Mouse (Mus musculus) embryonic facial prominence, embryonic 11.5 days (tissue): ENCODE results near the gene Gm17655. TPM values are rescaled to one million over a fixed set of nuclear protein-coding genes. Genes with fewer than 3 reads are reported as not detected.

Experiments
- ATAC-seq: fragments of 200-750 bp; cut with Nextera tagmentation; replicated peaks from 2 replicates; pipeline ENCODE4 v1.8.0; 2017; ENCODE audit warnings: low read depth; ENCODE audit not compliant: insufficient number of reproducible peaks, low FRiP score, low TSS enrichment
- DNase-seq: peaks from one replicate; pipeline ENCODE4 v3.0.0-alpha.2; 2015; ENCODE audit warnings: low spot score
- H3K27ac ChIP-seq: fragments of 300-500 bp; sonication (generic); replicated peaks from 2 replicates; pipeline ENCODE4 v1.5.1; 2014; ENCODE audit warnings: mild to moderate bottlenecking, low read depth, low read length, control low read depth
- H3K27me3 ChIP-seq: fragments of 300-500 bp; sonication (generic); 2 replicates; pipeline ENCODE4 v1.6.1; 2014; ENCODE audit warnings: mild to moderate bottlenecking, low read length, moderate library complexity, mixed read lengths; ENCODE audit not compliant: control insufficient read depth, insufficient read depth
- H3K36me3 ChIP-seq: fragments of 300-500 bp; sonication (generic); replicated peaks from 2 replicates; pipeline ENCODE4 v1.6.1; 2014; ENCODE audit warnings: low read depth, mild to moderate bottlenecking, low read length, moderate library complexity, mixed read lengths; ENCODE audit not compliant: control insufficient read depth, insufficient read depth
- H3K4me1 ChIP-seq: fragments of 300-500 bp; sonication (generic); 2 replicates; pipeline ENCODE4 v1.6.1; 2014; ENCODE audit warnings: low read length, mixed read lengths; ENCODE audit not compliant: control insufficient read depth, insufficient read depth
- H3K4me2 ChIP-seq: fragments of 300-500 bp; sonication (generic); 2 replicates; pipeline ENCODE4 v1.6.1; 2014; ENCODE audit warnings: low read depth, mild to moderate bottlenecking, control low read depth, low read length, moderate library complexity
- H3K4me3 ChIP-seq: fragments of 300-500 bp; sonication (generic); 2 replicates; pipeline ENCODE4 v1.5.1; 2014; ENCODE audit warnings: low read depth, low read length, control low read depth
- H3K9ac ChIP-seq: fragments of 300-500 bp; sonication (generic); replicated peaks from 2 replicates; pipeline ENCODE4 v1.6.1; 2014; ENCODE audit warnings: mild to moderate bottlenecking, control low read depth, low read length
- H3K9me3 ChIP-seq: fragments of 300-500 bp; sonication (generic); replicated peaks from 2 replicates; pipeline ENCODE4 v1.6.1; 2016; ENCODE audit warnings: mild to moderate bottlenecking, low read length, inconsistent platforms, mixed read lengths; ENCODE audit not compliant: control insufficient read depth
- WGBS: fragments of 180-500 bp; shearing (Covaris S2); extraction: QIAGEN DNeasy Blood & Tissue Kit; methylation state at CpG from one replicate; pipeline ENCODE4 v1.1.7; 2014; 5-methylcytosine and 5-hydroxymethylcytosine counted together
- polyA plus RNA-seq: library from polyadenylated mRNA; unstranded; fragments of >200 nt; fragmentation: Nextera tagmentation; extraction: Ambion mirVana; gene quantifications from 2 replicates; pipeline ENCODE4 v1.2.1, GENCODE M21; 2014

Gene Gm17655
- polyA plus RNA-seq, 1 experiment from 2014 or later, result 4.5 TPM

DNA sequence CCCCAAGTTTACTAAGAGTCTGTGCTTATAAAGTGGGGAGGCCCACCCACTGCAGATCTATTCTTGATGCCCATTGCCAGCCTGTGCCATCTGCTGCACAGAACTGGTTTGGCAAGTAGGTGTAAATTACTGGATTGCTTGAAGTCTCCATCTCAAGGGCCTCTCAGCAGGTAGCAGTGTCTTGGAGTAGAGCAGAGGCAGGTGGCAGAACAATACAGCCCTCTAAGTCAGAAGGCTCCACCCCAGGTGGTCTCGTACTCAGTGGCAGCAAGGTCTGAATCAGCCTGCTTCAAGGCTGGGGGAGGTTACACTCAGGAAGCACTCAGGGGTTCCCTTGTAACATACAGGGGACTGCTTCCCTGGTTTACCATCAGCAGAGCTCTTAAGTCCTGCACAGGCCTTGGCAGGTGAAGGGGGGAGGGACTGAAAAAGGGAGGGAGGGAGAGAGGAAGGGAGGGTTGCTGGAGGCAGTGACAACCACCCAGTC, 26.7 kb upstream of the Gm17655 start:
- ATAC-seq, result no peak
- H3K9me3 ChIP-seq, result no peaks in the 10 kb centered on the region
- H3K4me3 ChIP-seq, result no peak overlapping the region
- peaks cover 6% of the 10 kb centered on the region; the same call in 1 of the 2 replicates for H3K36me3 ChIP-seq
- no peak overlapping the region for H3K4me2 ChIP-seq
- no peak for DNase-seq
- H3K9ac ChIP-seq, result no peak overlapping the region
- no peaks in the 10 kb centered on the region for H3K27me3 ChIP-seq
- WGBS, result 38% methylated on average over 1 of the region's 1 CpGs
- H3K4me1 ChIP-seq, result no peaks in the 10 kb centered on the region; the same call in 1 of the 2 replicates
- no peak overlapping the region for H3K27ac ChIP-seq

DNA sequence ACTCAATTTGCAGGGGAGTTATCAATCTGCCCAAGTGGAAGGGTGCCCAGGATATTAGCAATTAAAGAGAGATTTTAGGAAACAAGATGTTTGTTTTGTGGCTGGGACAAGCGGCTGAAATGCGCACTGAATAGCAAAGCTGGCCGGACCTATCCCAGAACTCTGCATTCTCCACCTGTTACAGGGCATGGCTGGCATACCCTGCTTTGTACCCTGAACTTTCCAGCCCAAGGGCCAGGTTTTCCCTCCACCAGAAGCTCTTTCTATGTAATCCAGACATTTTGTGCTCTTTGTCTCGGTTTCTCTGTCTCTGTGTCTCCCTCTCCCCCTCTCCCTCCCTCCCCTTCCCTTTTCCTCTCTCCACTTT, 22.5 kb upstream of the Gm17655 start:
- Histone ChIP-seq H3K36me3 (no peaks in the 10 kb centered on the region), H3K9me3 (no peaks in the 10 kb centered on the region), H3K4me1 (no peaks in the 10 kb centered on the region; the same call in 1 of the 2 replicates), H3K9ac (peak overlapping the region; percentile 61), H3K4me2 (peak overlapping the region; percentile 56), H3K27me3 (no peaks in the 10 kb centered on the region), H3K4me3 (peak overlapping the region; percentile 45), H3K27ac (no peak overlapping the region)
- no peak for DNase-seq
- 6% methylated on average over 4 of the region's 4 CpGs for WGBS
- no peak for ATAC-seq

DNA sequence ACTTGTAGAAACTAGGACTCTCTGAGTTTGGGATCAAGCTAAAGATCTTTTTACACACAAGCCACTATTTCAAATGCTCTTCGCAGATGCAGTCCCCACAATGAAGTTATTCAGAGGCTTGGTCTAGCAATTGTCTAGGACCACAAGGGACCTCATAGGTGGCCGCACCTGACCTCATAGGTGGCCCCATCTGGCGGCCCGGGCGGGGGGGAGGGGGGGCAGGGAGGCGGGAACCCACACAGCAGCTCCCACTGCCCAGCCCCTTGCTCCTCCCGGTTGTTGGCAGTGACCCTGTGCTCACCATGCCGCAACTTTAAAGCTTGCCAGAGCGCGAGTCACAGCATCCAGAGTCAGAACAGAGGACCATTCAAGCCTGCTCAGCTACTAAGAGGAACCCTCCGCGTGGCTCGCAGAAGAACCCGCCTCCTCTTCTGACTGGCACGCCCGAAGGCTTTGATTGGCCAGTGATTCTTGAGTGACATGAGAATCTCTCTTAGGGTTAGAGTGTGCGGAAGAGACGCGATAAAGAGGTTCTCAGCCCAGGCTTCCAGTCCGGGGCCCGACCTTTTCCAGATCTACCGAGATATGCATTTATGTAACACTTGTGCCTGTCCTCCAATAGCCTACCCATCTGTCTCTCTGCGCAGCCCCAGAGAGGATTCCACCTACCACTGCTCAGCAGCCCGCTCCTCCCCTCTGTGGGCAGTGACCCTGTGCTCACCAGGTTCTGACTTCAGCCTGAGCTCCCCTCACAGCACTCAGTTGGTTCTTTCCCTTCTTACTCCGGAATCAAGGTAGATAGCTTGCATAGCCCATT, 21.9 kb upstream of the Gm17655 start, which contains the start of gene Gm35315:
Gene Gm35315 (minus strand): TSS at position 391 of the 817 bp plus-strand sequence.
- ATAC-seq (peak; percentile 97), DNase-seq (peak; percentile 92)
- under 1% methylated on average over 25 of the region's 25 CpGs for WGBS
- no peaks in the 10 kb centered on the region for H3K4me1 ChIP-seq
- H3K36me3 ChIP-seq, result no peaks in the 10 kb centered on the region
- no peak within 1 kb of the TSS for H3K27ac ChIP-seq
- H3K4me2 ChIP-seq, result peak within 1 kb of the TSS; percentile 56
- H3K9ac ChIP-seq, result peak within 1 kb of the TSS; percentile 61
- peak within 1 kb of the TSS; percentile 45 for H3K4me3 ChIP-seq
- H3K9me3 ChIP-seq, result no peaks in the 10 kb centered on the region
- no peaks in the 10 kb centered on the region for H3K27me3 ChIP-seq

DNA sequence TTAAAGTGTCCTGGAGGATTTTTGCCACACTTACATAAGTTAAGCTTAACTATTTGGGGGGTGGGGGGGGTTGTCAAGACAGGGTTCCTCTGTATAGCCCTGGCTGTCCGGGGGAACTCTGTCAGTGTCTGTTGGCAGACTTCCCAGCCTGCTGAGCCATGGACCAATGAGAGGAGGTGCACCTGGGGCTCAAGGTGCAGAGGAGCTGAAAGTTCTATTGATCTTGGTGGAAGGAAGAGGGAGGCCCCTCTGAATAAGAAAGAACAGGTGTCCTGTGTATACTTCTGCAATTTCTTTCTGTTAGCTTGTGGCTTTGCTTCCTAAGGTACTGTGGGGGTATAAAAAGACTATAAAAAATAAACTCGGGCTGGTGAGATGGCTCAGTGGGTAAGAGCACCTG, 19.2 kb upstream of the Gm17655 start:
- DNase-seq (no peak), ATAC-seq (no peak)
- H3K4me2 ChIP-seq, result no peak overlapping the region
- H3K36me3 ChIP-seq, result no peaks in the 10 kb centered on the region
- H3K4me1 ChIP-seq, result no peaks in the 10 kb centered on the region
- H3K27ac ChIP-seq, result no peak overlapping the region
- no peaks in the 10 kb centered on the region for H3K27me3 ChIP-seq
- no peak overlapping the region for H3K4me3 ChIP-seq
- H3K9me3 ChIP-seq, result no peaks in the 10 kb centered on the region
- 74% methylated on average over 2 of the region's 2 CpGs for WGBS
- no peak overlapping the region for H3K9ac ChIP-seq

DNA sequence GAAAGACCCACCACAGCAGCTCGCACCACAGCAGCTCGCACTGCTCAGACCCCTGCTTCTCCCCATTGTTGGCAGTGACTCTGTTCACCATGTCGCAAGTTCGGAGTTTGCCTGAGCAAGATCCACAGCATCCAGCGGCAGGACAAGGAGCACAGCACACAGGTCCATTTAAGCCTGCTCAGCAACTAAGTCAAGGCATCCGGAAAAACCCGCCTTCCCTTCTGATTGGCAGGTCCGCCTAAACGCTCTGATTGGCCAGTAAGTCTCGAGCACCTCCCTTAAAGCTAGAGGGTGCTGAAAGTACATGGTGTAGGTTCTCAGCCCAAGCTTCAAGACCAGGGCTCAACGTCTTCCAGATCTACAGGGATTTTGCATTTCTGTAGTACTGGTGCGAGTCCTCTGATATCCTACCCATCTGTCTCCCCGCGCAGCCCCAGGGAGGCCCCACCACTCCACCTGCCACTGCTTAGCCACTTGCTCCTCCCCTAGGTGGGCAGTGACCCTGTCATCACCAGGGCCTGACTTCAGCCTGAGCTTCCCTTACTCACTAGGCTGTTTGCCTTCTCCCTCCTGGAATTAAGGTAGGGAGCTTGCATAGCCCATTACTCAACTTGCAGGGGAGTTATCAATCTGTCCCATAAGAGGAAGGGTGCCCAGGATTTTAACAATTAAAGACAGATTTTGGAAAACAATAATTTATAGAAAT, 14.0 kb upstream of the Gm17655 start:
- H3K4me3 ChIP-seq, result no peak overlapping the region
- DNase-seq, result no peak
- no peaks in the 10 kb centered on the region for H3K4me1 ChIP-seq
- H3K27ac ChIP-seq, result no peak overlapping the region
- 35% methylated on average over 14 of the region's 14 CpGs for WGBS
- no peaks in the 10 kb centered on the region for H3K27me3 ChIP-seq
- no peak for ATAC-seq
- no peaks in the 10 kb centered on the region for H3K9me3 ChIP-seq
- H3K36me3 ChIP-seq, result no peaks in the 10 kb centered on the region
- H3K4me2 ChIP-seq, result no peak overlapping the region
- H3K9ac ChIP-seq, result no peak overlapping the region

DNA sequence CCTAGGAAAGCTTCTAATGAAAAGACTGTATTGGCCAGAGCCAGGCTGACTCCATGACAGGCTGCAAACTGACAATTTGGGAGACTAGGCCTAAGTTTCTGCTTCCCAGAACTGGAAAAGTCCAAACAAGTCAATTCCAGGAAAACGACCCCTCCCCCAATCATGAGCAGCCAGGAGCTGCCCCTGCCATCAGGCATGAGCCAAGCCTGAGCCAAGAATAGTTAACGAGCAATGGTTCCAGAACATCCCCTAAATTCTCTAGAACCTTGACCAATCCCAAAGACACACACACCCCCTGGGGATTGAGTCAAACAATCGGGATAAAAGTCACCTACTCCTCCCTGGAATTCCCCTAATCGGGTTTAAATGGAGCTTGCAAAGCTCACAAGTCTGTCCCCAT, 10.6 kb upstream of the Gm17655 start:
- no peak overlapping the region for H3K27ac ChIP-seq
- H3K4me3 ChIP-seq, result no peak overlapping the region
- no peaks in the 10 kb centered on the region for H3K4me1 ChIP-seq
- H3K9ac ChIP-seq, result no peak overlapping the region
- no peak for DNase-seq
- ATAC-seq, result no peak
- whole genome bisulfite sequencing, result 79% methylated on average over 4 of the region's 4 CpGs
- H3K36me3 ChIP-seq, result no peaks in the 10 kb centered on the region
- no peaks in the 10 kb centered on the region for H3K9me3 ChIP-seq
- no peak overlapping the region for H3K4me2 ChIP-seq
- no peaks in the 10 kb centered on the region for H3K27me3 ChIP-seq

DNA sequence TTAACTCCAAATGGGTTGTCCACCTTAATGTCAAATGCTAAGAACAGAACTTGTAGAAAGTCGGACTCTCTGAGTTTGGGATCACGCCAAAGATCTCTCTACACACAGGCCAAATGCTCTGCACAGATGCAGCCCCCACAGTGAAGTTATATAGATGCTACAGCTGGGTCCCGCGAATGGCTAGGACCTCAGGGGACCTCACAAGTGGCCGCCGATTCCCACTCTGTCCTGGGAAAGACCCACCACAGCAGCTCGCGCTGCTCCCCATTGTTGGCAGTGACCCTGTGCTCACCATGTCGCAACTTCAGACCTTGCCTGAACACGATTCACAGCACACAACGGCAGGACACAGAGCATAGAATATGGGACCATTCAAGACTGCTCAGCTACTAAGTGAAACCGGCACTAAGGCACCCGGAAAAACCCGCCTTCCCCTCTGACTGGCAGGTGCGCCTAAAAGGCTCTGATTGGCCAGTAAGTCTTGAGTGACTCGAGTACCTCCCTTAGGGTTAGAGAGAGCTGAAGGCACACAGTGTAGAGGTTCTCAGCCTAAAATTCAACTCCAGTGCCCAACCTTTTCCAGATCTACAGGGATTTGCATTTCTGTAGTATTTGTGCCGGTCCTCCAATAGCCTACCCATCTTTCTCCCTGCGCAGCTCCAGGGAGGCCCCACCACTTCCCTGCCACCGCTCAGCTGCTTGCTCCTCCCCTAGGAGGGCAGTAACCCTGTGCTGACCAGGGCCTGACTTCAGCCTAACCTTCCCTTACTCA, 14.5 kb downstream of the Gm17655 start:
- Histone ChIP-seq H3K27ac (no peak overlapping the region), H3K4me1 (no peaks in the 10 kb centered on the region), H3K4me2 (peak overlapping the region; percentile 49), H3K36me3 (no peaks in the 10 kb centered on the region), H3K9ac (peak overlapping the region; percentile 63), H3K4me3 (peak overlapping the region; percentile 46), H3K9me3 (no peaks in the 10 kb centered on the region), H3K27me3 (no peaks in the 10 kb centered on the region)
- ATAC-seq, result peak; percentile 98
- peak; percentile 84 for DNase-seq
- WGBS, result 2% methylated on average over 19 of the region's 19 CpGs
